Mouse (Mus musculus): ENCODE results near the gene Ccdc175.

- TF ChIP-seq CTCF (IDR thresholded peaks at IDR 0.05; ENCODE audit: insufficient read depth, low read depth, low read length): no peak
- no peak for TF ChIP-seq POLR2A (IDR thresholded peaks at IDR 0.05; ENCODE audit: insufficient read depth, low read depth, low read length)
Measured at GRCm38 (mm10) chr12:72081961-72082360, 102.9 kb downstream of the Ccdc175 start.

All from olfactory bulb, adult 2 months (tissue).